Mouse (Mus musculus) heart, adult 2 months (tissue): ENCODE results near the gene Upk3bl.

Experiments used
- CTCF ChIP-seq: fragments of 200-600 bp; IDR thresholded peaks from 2 replicates; pipeline ENCODE4 v1.8.1; 2022; ENCODE audit warnings: antibody characterized with exemption, mild to moderate bottlenecking, moderate library complexity
- POLR2A ChIP-seq: fragments of 200-500 bp; IDR thresholded peaks from 2 replicates; pipeline ENCODE4 v1.6.1; 2011; ENCODE audit warnings: mild to moderate bottlenecking, low read depth, low read length, control low read depth; ENCODE audit not compliant: insufficient read depth

GRCm38 (mm10) chr5:136069411-136069810, 15.1 kb downstream of the Upk3bl start:
- TF ChIP-seq CTCF, result no peak
- no peak for TF ChIP-seq POLR2A
